Mouse (Mus musculus) liver, embryonic 11.5 days (tissue): ENCODE results near the gene Mvb12a. TPM values are rescaled to one million over a fixed set of nuclear protein-coding genes. Genes with fewer than 3 reads are reported as not detected.

Source experiments
- ATAC-seq: fragments of 200-750 bp; cut with Nextera tagmentation; replicated peaks from 2 replicates; pipeline ENCODE4 v1.8.0; 2017; ENCODE audit warnings: moderate number of reproducible peaks, mild to moderate bottlenecking, moderate TSS enrichment, moderate library complexity; ENCODE audit not compliant: low FRiP score
- DNase-seq: peaks from one replicate; pipeline ENCODE4 v3.0.0-alpha.2; 2017; ENCODE audit warnings: low spot score
- H3K27ac ChIP-seq: fragments of 300-500 bp; sonication (generic); 2 replicates; pipeline ENCODE4 v1.5.1; 2014; ENCODE audit warnings: mild to moderate bottlenecking, low read depth, low read length, control low read depth
- H3K27me3 ChIP-seq: fragments of 300-500 bp; sonication (generic); replicated peaks from 2 replicates; pipeline ENCODE4 v1.6.1; 2014; ENCODE audit warnings: low read length, mixed read lengths; ENCODE audit not compliant: control insufficient read depth, insufficient read depth
- H3K36me3 ChIP-seq: fragments of 300-500 bp; sonication (generic); 2 replicates; pipeline ENCODE4 v1.6.1; 2014; ENCODE audit warnings: mild to moderate bottlenecking, low read length, moderate library complexity, mixed read lengths; ENCODE audit not compliant: control insufficient read depth, insufficient read depth
- H3K4me1 ChIP-seq: fragments of 300-500 bp; sonication (generic); replicated peaks from 2 replicates; pipeline ENCODE4 v1.6.1; 2014; ENCODE audit warnings: low read length, mixed read lengths; ENCODE audit not compliant: control insufficient read depth, insufficient read depth
- H3K4me2 ChIP-seq: fragments of 300-500 bp; sonication (generic); 2 replicates; pipeline ENCODE4 v1.6.1; 2014; ENCODE audit warnings: mild to moderate bottlenecking, control low read depth, moderate library complexity
- H3K4me3 ChIP-seq: fragments of 300-500 bp; sonication (generic); 2 replicates; pipeline ENCODE4 v1.5.1; 2014; ENCODE audit warnings: low read depth, low read length, control low read depth
- H3K9ac ChIP-seq: fragments of 300-500 bp; sonication (generic); 2 replicates; pipeline ENCODE4 v1.6.1; 2014; ENCODE audit warnings: low read depth, low read length, control low read depth
- H3K9me3 ChIP-seq: fragments of 300-500 bp; sonication (generic); 2 replicates; pipeline ENCODE4 v1.6.1; 2016; ENCODE audit warnings: low read length, inconsistent platforms, mixed read lengths; ENCODE audit not compliant: control insufficient read depth
- WGBS: fragments of 180-500 bp; shearing (Covaris S2); extraction: QIAGEN DNeasy Blood & Tissue Kit; methylation state at CpG from one replicate; pipeline ENCODE4 v1.1.7; 2014; 5-methylcytosine and 5-hydroxymethylcytosine counted together
- polyA plus RNA-seq: library from polyadenylated mRNA; unstranded; fragments of >200 nt; fragmentation: Nextera tagmentation; extraction: Ambion mirVana; gene quantifications from 2 replicates; pipeline ENCODE4 v1.2.1, GENCODE M21; 2014

The Mvb12a gene
- polyA plus RNA-seq, 1 experiment from 2014 or later, result 71.0 TPM

GRCm38 (mm10) chr8:71534263-71534810 is 8.4 kb upstream of the Mvb12a start:
- no peak overlapping the region for H3K9ac ChIP-seq

GRCm38 (mm10) chr8:71535663-71536062 is 7.1 kb upstream of the Mvb12a start:
- no peaks in the 10 kb centered on the region; the same call in 1 of the 2 replicates for H3K4me1 ChIP-seq
- WGBS, result 66% methylated on average over 5 of the region's 5 CpGs
- H3K4me3 ChIP-seq, result no peak overlapping the region
- H3K9me3 ChIP-seq, result no peaks in the 10 kb centered on the region
- peak overlapping the region; percentile 84 for H3K4me2 ChIP-seq
- DNase-seq (no peak), ATAC-seq (no peak)
- H3K9ac ChIP-seq, result no peak overlapping the region
- no peak overlapping the region for H3K27ac ChIP-seq
- no peaks in the 10 kb centered on the region for H3K27me3 ChIP-seq
- no peaks in the 10 kb centered on the region for H3K36me3 ChIP-seq

More at GRCm38 (mm10) chr8:71534263-71534810, 8.4 kb upstream of the Mvb12a start:
- DNase-seq, result no peak
- H3K36me3 ChIP-seq, result no peaks in the 10 kb centered on the region
- no peaks in the 10 kb centered on the region for H3K9me3 ChIP-seq
- no peak overlapping the region for H3K4me3 ChIP-seq
- WGBS, result 48% methylated on average over 3 of the region's 3 CpGs
- H3K27me3 ChIP-seq, result no peaks in the 10 kb centered on the region
- no peak overlapping the region for H3K4me2 ChIP-seq
- ATAC-seq, result no peak
- no peaks in the 10 kb centered on the region; the same call in 1 of the 2 replicates for H3K4me1 ChIP-seq
- no peak overlapping the region for H3K27ac ChIP-seq

DNA sequence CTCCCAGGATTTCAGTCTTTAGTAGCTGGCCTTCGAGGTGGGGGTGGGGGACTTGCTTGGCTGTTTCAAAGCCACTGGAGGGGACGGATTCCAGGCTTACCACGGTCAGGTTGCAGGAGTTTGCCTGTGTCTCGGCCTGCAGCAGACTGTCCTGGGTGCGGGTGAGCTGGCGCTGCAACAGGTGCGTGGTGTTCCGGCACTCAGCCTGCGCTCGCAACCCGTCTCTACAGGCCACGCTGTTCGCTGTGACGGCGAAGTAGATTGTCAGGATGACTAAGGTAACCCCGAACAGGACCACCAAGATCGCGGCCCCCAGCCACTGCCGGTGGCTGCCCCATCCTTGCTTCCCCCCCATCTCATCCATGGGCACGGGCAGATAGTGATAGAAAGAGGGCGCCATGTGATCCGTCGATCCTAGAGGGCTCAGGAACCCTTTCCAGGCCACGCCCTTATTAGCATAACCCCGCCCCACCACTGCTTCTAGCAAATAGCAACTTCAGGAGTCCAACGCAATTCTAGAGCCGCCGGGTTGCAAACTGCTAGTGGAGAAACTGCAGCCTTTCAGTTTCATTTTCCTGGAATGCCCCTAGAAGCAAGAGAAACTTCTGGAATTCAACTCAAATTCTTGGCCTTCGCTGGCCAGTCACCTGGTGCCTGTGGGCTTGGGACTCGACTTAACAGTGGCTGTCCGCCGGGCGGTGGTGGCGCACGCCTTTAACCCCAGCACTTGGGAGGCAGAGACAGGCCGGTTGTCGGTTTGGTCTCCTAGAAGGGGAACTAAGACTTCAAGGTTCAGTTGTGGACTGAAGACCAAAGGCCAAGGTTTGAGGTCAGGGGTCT is 5.5 kb upstream of the Mvb12a start, which contains the start of gene Bst2:
Gene Bst2, minus strand, starts transcription at position 429 of the 840 bp plus-strand sequence.
- Histone ChIP-seq H3K4me2 (peak within 1 kb of the TSS; percentile 84), H3K4me1 (no peaks in the 10 kb centered on the region; the same call in 1 of the 2 replicates), H3K4me3 (peak within 1 kb of the TSS; percentile 60), H3K9ac (peak within 1 kb of the TSS; percentile 75), H3K9me3 (no peaks in the 10 kb centered on the region), H3K27ac (peak within 1 kb of the TSS; percentile 69), H3K36me3 (no peaks in the 10 kb centered on the region), H3K27me3 (no peaks in the 10 kb centered on the region)
- ATAC-seq (peak; percentile 92), DNase-seq (peak; percentile 89)
- 2% methylated on average over 37 of the region's 37 CpGs for WGBS

GRCm38 (mm10) chr8:71543755-71544154 is 1.0 kb downstream of the Mvb12a start:
- 79% methylated on average over 9 of the region's 9 CpGs for WGBS
- peak overlapping the region; percentile 77; the same call in 1 of the 2 replicates for H3K9ac ChIP-seq

GRCm38 (mm10) chr8:71545053-71545452 is 2.3 kb downstream of the Mvb12a start:
- H3K36me3 ChIP-seq, result peaks cover 18% of the 10 kb centered on the region
- no peaks in the 10 kb centered on the region for H3K27me3 ChIP-seq
- no peak overlapping the region for H3K27ac ChIP-seq
- peaks cover 9% of the 10 kb centered on the region for H3K4me1 ChIP-seq
- H3K4me3 ChIP-seq, result no peak overlapping the region
- ATAC-seq (no peak), DNase-seq (no peak)
- H3K4me2 ChIP-seq, result no peak overlapping the region
- no peak overlapping the region for H3K9ac ChIP-seq
- H3K9me3 ChIP-seq, result no peaks in the 10 kb centered on the region
- WGBS, result 88% methylated on average over 11 of the region's 11 CpGs

More at GRCm38 (mm10) chr8:71543755-71544154, 1.0 kb downstream of the Mvb12a start:
- Histone ChIP-seq H3K9me3 (no peaks in the 10 kb centered on the region), H3K36me3 (peaks cover 18% of the 10 kb centered on the region), H3K27me3 (no peaks in the 10 kb centered on the region), H3K4me1 (peaks cover 9% of the 10 kb centered on the region), H3K27ac (no peak overlapping the region), H3K4me3 (peak overlapping the region; percentile 86), H3K4me2 (peak overlapping the region; percentile 95)
- ATAC-seq (no peak), DNase-seq (no peak)

DNA sequence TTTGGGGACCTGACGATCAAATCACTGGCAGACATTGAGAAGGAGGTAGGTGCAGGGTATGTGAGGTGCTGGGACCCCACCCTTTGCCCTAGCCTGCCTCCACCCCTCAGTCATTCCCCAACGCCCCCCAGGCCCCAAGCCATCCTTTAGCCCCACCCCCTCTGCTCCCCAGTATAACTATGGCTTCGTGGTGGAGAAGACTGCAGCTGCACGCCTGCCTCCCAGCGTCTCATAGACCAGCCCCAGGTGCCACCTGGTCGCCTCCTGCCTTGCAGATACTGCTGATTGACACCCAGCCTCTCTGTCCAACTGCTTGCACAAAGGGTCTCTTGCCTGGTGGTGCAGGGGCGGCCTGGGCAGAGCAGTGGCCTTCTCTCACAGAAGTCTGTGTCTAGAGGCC is 4.9 kb downstream of the Mvb12a start:
- Histone ChIP-seq H3K27me3 (no peaks in the 10 kb centered on the region), H3K9ac (no peak overlapping the region), H3K4me1 (peaks cover 9% of the 10 kb centered on the region), H3K9me3 (no peaks in the 10 kb centered on the region), H3K4me3 (no peak overlapping the region), H3K36me3 (peaks cover 18% of the 10 kb centered on the region), H3K27ac (no peak overlapping the region), H3K4me2 (no peak overlapping the region)
- WGBS, result 81% methylated on average over 7 of the region's 7 CpGs
- no peak for DNase-seq
- no peak for ATAC-seq

DNA sequence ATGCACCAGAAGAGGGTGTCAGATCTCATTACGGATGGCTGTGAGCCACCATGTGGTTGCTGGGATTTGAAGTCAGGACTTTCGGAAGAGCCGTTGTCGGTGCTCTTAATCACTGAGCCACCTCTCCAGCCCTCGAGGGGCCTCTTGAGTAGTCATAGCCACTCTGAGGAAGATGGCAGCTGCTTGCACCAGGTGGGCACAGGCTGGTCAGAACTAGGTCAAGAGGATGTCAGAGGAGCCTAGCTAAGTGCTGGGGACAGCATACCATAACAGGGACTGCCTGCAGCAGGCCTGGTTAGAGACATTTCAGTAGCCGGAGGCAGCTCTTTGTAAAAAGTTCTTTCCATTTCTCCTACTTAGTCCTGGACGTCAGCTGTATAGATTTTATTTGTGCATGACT is 8.0 kb downstream of the Mvb12a start:
- Histone ChIP-seq H3K4me1 (peaks cover 10% of the 10 kb centered on the region; the same call in 1 of the 2 replicates), H3K36me3 (peaks cover 11% of the 10 kb centered on the region), H3K27me3 (no peaks in the 10 kb centered on the region), H3K9ac (no peak overlapping the region), H3K4me3 (no peak overlapping the region), H3K27ac (no peak overlapping the region), H3K4me2 (no peak overlapping the region), H3K9me3 (no peaks in the 10 kb centered on the region)
- DNase-seq, result no peak
- ATAC-seq, result no peak
- WGBS, result 78% methylated on average over 7 of the region's 7 CpGs

DNA sequence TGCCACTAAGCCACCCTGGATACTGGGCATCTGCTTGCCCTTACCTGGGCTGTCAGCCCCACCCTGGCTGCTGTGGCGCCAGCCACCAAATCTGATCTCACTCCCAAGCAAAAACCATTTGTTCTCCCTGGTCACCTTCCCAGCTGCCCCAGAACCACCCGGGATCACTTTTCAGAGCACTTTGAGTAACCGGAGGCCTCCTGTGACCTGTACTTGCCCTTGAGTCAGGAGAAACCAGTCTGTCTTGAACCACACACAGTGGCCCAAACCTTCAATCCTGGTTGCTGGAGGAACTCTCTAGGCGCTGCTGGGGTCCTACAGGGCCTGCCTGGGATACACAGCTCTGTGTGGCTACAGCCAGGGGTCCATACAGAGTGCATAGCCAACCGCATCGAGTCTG is 10.0 kb downstream of the Mvb12a start:
- DNase-seq (no peak), ATAC-seq (no peak)
- peaks cover 4% of the 10 kb centered on the region for H3K36me3 ChIP-seq
- no peak overlapping the region for H3K4me3 ChIP-seq
- no peak overlapping the region for H3K4me2 ChIP-seq
- H3K27me3 ChIP-seq, result peaks cover 8% of the 10 kb centered on the region
- H3K9me3 ChIP-seq, result no peaks in the 10 kb centered on the region
- H3K27ac ChIP-seq, result no peak overlapping the region
- H3K4me1 ChIP-seq, result peaks cover 10% of the 10 kb centered on the region; the same call in 1 of the 2 replicates
- WGBS, result 64% methylated on average over 6 of the region's 6 CpGs
- H3K9ac ChIP-seq, result no peak overlapping the region
